Mouse (Mus musculus): Measurements from ENCODE around the gene Rev1.

Gene Rev1

DNA sequence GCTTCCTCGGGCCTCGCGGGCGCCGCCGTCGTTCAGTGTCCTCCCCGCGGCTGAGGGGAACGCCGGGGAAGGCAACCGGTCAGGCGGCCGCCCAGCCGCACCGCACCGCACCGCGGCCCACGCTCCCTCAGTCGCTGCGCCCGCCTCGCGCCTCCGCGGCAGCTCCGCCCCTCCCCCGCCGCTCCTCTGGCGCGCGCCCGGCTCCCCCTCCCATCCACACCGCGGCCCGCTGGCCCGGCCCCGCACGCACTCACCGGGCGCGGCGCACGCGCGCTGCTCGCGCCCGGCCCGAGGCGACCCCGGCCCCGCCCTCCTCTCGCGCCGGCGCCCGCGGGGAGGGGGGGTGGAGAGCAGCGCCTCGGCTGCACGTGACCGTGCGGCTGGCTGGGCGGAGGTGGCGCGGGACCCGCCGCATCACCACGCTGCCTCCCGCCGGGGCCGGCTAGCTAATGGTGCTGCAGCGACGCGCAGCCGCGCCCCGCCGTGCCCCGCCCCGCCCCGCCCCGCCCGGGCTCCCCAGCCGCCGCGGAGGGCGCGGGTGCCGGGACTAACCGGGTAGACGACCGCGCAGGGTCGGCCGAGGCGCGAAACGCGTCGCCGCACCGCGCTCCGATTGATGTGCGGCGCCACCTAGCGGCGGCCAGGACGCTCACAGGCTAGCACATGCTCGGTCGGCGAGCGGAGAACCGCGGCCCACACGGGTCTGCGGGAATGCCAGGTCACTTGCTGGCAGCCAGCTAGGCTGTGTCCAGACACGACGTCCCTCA, at the start of gene Rev1:
Gene Rev1, minus strand, starts transcription at position 301 of the 767 bp plus-strand sequence.
- peak; percentile 90 for DNase-seq

DNA sequence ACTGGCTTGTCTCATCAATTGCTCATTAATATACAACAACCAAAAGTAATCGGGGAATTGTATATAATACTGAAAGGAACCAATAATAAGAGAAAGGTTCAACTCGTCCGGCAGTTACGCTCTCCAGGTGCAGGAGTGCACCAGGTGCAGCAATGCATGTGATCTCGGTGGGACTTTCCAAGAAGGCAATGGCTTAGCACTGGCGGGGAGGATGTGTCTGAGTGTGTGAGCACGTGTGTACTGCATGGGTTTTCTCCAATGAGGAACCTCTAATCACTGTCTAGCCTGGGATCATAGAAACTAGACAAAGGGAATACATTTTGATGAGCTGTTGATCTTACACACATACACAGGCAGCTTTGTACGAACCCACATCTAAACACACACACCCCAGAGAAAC, 49.3 kb upstream of the Rev1 start:
- DNase-seq = no peak

GRCm38 (mm10) chr1:38176077-38176476, 46.5 kb upstream of the Rev1 start:
- DNase-seq = no peak

GRCm38 (mm10) chr1:38171874-38172273, 42.3 kb upstream of the Rev1 start:
- DNase-seq = no peak

- no peak for DNase-seq
These were observed 36.1 kb upstream of the Rev1 start for GRCm38 (mm10) chr1:38165696-38166095.

DNA sequence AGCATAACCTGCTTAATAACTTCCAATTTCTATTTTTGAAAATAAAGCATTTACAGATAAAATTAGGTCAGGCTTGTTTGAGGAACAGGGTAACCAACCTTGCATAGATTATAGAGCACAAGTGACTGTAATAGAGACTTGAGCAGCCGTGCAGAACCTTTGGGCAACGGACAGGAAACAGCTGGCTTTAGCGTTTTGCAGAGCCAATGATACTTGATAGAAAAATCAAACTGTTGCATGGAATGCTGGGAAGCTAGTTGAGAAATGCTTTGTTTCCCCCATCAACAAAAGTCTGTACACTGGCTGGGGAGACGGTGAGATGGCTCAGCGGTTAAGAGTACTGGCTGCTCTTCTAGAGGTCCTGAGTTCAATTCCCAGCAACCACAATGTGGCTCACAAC, 20.5 kb upstream of the Rev1 start:
- DNase-seq = no peak

GRCm38 (mm10) chr1:38146008-38146407, 16.4 kb upstream of the Rev1 start:
- DNase-seq = no peak

DNA sequence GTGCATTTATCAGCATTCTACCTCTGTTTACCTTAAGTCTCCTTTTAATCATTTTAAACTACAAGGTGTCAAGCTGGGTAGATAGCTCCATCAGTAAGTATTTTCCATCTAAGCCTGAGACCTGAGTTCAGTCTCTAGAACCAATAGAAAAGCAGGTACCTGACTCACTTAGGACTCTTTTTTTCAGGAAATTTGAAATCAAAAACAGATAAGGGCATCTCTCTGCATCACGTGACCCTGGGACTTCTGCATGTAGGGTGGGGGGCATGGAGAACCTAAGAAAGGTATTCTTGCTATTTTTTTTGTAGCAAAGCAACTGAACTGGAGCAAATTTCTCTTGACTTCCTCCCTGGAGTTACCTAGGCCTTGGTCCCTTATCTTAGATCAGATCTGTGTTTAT, 11.8 kb upstream of the Rev1 start:
- DNase-seq = no peak

DNA sequence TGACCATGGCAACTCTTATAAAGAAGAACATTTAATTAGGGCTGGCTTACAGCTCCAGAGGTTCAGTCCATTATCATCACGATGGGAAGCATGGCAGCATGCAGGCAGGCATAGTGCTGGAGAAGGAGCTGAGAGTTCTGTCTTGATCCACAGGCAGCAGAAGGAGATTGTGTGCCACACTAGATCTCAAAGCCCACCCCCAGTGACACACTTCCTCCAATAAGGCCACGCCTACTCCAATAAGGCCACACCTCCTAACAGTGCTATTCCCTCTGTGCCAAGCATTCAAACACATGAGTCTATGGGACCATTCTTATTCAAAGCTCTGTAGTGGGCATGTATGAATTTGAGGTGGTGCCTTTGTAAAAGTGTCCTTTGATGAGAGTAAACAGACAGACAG, 11.3 kb upstream of the Rev1 start:
- DNase-seq = no peak

GRCm38 (mm10) chr1:38139396-38139795, 9.8 kb upstream of the Rev1 start:
- no peak for DNase-seq

GRCm38 (mm10) chr1:38132942-38133341, 3.3 kb upstream of the Rev1 start:
- no peak for DNase-seq

GRCm38 (mm10) chr1:38130715-38131483, 1.3 kb upstream of the Rev1 start:
- no peak for DNase-seq

DNA sequence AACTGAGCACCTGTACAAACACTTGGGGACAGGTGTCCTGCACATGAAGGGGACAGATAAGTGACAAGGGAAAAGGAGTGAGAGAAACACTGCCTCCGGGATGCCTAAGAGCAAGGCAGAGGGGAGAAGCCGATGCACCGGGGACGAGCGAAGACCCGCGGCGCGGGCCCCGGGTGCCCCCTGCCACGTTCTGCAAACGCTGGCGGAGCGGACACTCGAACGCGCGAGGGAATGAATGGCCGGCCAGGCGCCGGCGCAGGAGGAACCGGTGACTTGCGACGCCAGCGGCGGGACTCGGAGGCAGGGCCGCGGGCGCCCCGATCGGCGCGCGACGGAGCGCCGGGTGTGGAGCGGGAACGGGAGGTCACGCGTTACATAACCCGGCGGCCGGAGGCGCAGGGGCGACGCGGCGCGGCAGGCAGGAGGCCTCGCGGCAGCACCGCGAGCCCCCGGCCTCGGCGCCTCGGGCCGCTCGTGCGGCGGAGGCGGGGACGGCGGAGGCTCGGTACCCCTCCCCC, 623 bp downstream of the Rev1 start:
- peak; percentile 60 for DNase-seq

- DNase-seq = no peak
These were observed 2.6 kb downstream of the Rev1 start for GRCm38 (mm10) chr1:38127036-38127435.

- DNase-seq = no peak
These were observed 3.2 kb downstream of the Rev1 start for GRCm38 (mm10) chr1:38126426-38126825.

- DNase-seq = no peak
These were observed 5.3 kb downstream of the Rev1 start for GRCm38 (mm10) chr1:38124261-38124660.

GRCm38 (mm10) chr1:38120877-38121276, 8.7 kb downstream of the Rev1 start:
- no peak for DNase-seq

DNA sequence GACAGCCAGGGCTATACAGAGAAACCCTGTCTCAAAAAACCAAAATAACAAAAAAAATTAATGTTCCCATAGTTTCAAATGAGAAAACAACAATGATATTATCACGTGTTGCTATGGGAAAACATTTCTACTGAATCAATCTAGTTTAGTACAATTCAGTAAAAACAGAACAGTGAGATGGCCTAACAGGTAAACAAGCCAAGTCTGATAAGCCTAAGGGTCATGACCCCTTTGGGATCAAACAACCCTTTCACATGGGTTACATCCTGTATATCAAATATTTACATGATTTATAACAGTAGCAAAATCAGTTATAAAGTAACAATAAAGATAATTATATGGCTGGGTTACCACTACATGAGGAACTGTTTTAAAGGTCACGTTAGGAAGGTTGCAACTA, 11.0 kb downstream of the Rev1 start:
- DNase-seq = no peak

DNA sequence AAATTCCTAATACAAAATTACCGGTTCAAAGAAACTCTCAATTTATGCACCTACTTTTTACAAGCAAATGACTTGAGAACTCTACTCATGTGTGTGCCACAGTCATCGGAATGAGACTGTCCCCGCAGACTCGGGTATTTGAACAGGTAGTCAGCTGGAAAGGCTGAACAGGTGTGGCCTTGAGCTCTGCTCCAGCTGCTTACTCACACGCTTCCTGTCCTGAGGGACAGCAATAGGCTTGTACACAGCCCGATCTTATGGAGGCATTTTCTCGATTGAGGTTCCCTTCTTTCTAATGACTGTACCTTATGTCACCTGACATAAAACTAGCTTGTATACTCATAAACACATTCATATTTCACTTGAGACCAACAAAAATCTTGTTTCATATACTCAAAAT, 19.8 kb downstream of the Rev1 start:
- DNase-seq = no peak

DNA sequence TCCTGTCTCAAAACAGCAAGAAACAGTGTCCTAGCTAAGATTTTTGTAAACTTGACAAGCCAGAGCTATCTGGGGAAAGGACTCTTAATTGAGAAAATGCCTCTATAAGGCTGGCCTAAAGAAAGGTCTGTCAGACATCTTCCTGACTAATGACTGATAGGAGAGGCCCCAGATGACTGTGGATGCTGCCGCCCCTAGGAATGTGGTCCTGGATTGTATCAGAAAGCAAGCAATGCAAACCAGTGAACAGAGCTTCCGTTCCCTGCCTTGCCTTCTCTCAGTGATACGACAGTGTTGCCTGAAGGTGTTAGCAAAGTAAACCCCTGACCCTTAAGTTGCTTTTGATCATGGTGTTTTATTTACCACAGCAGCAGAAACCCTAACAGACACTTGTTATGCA, 25.8 kb downstream of the Rev1 start:
- no peak for DNase-seq

- no peak for DNase-seq
These were observed 26.4 kb downstream of the Rev1 start for GRCm38 (mm10) chr1:38103214-38103613.

DNA sequence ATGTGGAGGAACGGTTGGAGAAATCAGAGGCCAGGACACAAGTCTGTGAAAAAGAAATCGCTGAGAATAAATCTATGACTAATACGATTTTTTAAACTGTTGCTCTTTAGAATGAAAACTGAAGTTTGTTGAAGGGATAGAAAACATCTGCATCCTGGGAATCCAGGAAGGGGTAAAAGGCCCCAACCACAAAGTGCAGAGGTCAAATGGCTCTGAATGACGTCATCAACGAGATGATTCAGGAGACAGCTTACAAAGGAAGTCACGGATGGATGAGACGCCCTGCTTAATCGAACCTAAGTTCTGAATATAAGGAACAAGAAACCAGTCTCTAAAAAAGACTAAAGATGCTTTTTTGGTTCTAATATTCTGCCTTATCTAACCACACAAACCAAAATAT, 48.3 kb downstream of the Rev1 start:
- DNase-seq = no peak

DNA sequence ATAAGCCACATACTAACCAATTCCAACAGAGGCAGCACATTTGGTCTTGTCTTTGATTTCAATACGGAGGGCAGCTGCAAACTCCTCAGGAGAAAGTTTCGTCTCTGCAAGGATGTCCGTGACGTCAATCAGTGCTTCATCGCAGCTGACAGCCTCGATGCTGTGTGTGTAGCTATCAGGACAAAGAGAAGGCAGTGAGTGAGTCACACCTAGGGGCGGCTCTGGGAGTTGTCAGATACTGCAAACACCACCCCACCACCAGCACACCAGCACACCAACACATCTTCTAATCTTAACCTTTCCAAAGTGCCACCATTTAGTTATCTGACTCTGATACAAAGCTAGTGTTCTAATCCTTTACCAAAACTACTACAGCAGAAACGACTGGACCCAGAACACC, 58.3 kb downstream of the Rev1 start:
- DNase-seq = no peak

GRCm38 (mm10) chr1:38067276-38067675, 62.3 kb downstream of the Rev1 start:
- no peak for DNase-seq
